Mouse (Mus musculus): ENCODE measurements around the gene Slain2.
"Not testable (repeated sequence)": the region's sequence is repeated elsewhere in the genome, so short reads cannot be mapped to it uniquely, and the experiment has no call there.

Slain2 gene

DNA sequence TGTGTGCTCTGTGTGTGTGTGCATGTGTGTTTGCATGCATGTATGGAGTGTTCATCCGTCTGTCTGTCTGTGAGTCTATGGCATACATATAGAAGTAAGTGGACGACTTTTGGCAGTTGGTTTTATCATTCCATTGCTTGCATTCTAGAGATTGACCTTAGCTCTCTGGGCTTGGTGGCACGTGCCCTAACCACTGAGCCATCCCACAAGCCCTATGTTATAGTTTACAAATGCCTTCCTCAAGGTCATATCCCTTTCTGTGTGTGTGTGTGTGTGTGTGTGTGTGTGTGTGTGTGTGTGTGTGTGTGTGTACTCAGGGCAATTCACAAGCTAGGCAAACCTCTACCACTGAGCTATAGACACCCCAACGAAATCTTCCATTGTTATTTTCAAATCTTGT is 12.2 kb upstream of the Slain2 start:
- no peak for DNase-seq

DNA sequence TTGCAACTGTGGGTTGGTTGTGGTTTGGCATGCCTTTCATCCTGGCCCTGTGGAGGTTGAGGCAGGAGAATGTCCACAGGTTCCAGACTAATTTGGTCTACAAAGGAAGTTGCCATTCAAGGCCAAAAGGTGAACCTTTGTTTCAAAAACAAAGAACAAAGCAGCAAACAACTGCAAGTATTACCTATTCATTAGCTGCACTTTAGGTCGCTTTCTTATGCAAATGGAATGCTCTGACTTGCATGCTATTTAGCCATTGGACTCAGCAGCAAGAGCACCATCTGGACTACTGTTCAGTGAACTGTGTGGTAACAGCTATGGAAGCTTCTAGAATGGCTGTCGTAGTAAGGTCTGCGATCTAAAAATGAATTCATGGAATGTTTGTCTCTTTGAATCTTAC is 11.8 kb upstream of the Slain2 start:
- no peak for DNase-seq

DNA sequence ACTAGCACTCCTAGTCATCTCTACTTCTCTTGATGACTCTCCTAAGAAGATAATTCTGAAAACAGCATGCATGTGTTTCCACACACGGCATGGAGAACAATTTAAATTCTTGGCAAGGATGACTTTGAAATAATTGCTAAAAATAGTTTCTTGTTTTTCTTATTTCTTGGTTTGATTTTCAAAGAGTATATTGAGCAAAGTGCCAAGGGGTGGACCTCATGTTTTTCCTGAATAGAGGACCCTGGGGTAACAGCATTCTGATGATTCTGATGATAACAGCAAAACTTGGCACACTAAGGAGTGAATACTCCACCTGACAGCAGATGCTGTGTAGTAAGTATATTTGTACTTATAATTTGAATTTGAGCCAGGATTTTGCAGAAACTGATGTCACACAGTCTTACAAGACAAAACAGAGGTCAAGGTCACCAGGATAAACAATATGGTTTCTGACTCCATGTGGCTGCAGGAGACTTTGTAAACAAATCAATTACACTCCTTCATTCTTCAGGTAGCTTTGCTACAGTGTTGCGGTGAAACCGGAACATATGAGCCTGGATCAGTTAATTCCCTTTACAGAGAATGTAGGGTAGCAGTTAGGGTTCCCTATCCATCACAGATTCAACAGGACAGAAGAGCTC is 11.1 kb upstream of the Slain2 start:
- no peak for DNase-seq

DNA sequence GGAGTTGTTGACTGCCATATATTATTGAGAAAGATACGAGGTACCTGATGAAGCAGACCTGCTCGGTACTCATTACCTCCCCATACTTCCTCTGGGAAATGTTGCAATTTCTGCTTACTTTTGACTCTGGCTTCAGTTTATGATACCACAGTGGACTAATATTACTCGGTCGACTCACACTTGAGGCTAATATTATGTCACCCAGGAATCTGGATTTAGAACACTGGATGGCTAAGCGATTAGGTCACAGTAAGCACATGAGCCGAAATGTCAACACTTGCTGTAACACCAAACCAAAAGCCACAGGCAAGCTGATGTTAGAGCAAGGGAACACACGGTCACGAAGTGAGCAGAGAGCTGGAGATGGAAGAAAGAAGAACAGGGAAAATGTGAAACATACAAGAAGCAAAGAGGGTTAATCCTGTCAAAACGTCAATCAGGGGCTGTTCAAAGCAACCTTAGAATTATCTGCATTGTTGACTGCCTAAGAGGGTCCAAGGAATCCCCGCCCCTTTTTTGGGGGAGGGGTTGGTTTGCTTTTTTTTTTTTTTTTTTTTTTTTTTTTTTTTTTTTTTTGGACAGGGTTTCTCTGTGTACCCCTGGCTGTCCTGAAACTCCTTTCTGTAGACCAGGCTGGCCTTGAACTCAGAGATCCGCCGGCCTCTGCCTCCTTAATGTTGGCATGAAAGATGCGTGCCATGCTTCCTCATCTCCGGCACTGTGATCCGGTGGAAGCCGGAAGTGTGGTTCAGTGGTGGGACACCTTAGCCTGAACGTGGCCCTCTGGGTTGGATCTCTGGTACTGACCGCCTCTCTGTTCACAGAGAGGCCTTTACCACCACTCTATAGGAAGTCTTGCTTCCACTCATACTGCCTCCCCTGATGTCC is 9.0 kb upstream of the Slain2 start:
- peak; percentile 67 for DNase-seq

DNA sequence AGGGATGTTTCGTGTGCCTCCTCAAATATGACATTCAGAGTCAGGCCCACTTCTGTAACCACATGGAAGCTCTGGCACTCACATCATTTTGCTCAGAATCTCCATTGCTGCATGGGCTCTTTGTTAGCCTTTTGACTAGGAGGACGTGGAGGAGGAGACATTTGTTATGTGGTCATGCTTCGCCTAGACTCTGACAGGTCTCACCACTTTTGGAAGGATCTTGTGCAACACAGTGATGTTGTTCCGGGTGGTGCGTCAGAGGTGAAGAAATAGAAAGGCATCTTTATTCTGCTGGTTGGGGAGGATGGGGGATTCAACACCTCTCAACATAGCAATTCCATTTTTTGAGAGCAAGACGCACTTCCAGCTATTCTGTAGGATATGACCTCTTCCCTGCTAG is 6.7 kb upstream of the Slain2 start:
- no peak for DNase-seq

DNA sequence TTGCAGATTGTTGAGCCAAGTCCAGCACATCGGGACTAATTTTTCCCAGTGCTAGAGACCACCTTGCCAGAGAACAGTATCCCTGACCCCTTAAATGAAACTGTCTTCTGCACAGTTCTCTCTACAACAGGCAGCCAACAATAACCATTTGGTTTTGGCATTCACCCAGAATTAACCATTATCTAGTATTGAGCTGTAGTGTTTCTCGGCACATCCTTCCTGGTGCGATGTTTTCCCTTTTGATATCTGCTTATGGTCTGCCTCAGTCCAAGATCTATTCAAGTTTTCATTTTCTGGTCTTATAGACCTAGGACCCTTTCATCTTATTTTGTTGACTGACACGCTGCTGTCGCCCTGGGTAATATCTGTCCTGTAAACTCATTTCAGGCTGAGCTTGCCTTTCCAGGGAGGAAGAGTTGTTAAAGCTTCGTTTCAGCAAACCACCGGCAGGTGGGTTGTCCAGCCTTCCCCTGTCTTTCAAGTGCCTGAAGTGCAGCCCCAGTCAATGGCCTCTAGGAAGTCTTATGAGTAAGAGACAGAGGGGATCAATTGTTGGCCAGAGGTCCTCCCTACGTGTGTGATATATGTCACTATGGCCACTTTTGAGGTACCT is 5.7 kb upstream of the Slain2 start:
- no peak for DNase-seq

DNA sequence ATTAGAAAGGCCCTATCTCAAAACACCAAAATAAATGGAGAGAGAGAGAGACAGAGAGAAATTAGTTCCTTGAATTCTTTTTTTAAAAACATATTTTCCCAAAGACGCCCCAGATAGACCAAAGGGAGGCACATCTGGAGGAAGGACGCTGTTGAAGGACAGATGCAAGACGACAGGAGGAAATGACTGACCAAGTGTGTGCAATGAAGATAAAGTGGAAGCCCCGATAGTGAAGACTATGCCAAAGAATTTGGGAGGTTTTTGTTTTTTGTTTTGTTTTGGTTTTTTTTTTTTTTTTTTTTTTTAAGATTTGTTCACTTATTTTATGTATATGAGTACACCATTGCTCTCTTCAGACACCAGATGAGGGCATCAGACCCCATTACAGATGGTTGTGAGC is 4.7 kb upstream of the Slain2 start:
- DNase-seq = no peak

DNA sequence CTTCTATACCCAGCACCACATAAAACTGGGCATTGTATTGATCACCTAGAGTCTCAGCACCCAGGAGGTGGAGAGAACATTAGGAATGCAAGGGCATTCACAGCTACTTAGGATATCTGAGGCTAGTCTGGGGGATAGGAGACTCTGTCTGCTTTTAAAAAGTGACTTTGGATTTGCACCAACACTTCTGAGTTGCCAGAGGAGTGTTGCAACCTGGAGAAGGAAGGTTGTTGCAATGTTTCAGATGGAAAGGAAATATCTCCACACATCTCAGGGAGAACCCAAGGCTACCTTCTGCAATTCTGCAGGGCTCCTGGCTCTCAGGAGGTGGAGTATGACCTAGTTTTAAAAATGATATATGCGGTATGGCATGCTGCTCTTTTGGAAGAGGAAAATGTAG is 3.7 kb upstream of the Slain2 start:
- no peak for DNase-seq

DNA sequence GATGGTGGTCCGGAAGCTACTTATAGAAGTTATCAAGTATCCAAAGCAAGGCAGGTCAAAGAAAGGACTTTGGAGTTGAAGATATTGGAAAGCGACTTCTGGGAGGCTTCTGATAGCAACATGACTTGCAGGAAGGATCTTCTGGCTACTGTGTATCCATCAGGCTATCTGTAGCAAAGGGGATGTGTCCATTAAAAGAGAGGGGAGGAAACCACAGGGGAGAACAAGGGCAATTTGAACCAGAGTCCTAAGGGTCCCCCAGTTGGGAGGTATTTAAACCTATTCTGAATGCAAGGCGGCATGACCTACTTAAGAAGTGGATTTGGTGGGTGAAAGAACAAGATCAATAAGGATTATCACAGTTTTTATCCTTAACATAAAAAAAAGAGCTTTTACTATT is 2.8 kb upstream of the Slain2 start:
- no peak for DNase-seq

DNA sequence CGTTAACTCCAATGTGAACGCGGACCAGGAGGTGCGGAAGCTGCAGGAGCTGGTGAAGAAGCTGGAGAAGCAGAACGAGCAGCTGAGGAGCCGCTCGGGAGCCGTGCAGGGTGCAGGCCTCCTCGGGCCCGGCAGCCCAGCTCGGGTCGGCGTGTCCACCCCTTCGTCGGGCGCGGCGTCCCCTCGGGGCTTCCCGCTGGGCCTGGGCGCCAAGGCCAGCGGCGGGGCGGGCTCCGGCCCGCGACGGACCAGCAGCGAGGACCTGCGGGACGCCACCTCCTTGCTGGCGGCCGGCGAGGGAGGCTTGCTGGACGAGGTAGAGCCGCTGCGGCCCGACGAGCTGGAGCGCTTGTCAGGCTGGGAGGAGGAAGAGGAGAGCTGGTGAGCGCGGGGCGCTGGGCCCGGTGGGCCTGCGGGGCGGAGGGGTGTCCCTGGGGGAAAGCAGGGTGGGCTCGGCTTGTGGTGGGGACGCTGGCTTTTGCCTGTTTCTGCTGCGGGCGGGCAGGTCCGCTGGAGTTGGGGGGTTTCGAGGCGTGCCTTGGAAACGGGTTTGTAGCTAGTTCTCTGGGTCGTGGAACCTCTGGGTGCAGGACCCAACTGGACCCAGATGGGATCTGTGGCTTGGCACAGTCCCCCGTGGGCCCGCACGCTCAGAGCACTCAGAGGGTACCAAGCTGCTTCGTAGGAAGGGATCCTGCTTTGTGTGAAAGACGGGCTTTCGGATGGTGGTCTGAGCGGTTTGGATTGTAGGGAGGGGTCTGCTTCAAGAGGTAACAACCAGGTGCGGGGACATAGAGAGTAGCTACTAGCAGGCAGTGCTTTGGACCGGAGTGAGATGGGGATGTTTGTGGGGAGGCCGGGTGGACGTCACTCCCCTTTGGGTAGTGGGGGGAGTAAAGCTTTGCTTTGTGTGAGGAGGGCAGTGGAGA is 793 bp downstream of the Slain2 start:
- peak; percentile 59 for DNase-seq

DNA sequence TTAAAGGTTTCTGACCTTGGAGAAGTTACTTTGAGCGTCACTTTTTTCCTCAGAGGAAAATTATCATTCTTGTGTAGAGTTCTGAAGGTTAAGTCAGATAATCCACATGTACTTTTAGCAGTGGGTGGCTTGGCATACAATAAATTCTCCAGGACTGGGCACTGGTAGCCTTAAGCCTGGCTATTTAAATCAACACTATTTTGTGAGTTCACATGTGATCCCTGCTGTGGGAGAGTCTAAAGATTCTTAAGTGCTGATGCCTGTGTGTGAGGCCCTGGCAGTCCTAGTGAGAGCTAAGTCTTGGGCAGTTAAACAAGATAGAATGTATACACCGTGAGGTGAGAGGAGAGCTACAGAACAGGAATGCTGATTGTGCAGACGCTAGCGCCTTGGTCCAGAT is 1.9 kb downstream of the Slain2 start:
- no peak for DNase-seq

DNA sequence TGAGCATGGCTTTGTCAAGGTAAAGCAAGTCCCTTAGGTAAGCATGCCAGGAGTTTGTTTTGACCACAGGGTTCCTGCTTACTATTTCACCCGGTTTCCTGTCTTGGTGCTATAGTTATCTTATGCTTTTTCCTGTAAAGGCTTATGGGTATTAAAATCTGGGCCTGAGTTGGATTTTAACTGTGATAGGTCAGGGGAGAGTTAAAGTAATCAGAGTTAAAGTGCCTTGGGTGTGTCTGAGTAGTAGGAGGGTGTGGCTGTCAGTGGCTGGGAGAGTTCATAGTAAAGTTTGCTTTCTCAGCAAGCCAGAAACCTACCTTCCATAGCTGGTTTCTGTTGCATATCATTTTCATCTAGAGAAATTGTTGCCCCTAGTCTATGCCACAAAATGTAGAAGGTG is 2.7 kb downstream of the Slain2 start:
- DNase-seq = no peak

DNA sequence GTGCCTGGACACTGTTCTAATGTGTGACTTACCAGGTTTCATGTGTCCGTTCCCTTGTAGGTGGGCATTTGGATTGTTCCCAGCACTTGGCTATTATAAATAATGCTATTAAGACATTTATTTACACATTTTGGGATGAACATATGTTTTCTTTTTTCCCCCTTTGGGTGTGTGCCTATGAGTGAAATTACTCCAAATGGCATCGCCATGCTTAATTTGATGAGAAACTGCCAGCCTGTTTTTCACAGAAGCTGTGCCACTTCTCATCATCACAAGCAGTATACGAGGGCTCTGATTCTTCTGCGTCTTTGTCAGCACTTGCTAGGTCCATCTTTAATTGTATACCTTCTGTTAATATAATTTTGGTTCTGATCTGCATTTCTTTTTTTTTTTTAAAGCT is 6.3 kb downstream of the Slain2 start:
- DNase-seq = no peak

DNA sequence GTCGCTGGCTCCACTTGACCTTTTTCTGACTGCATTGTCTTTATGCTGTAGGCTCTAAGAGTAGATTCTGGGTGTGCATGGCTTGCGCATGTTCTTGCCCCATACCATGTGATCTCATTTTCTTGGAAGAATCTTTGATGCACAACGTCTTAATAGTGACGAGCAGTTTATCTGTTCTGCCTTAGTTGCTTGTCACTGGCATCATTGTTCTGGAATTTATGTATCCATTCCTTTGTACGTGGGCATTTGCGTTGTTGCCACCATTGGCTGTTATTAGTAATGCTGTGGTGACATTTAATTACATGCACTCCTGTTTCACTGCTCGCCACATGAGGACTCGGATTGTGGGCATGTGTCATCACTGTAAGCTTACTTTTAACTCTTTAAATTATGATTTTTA is 7.1 kb downstream of the Slain2 start:
- no peak for DNase-seq

DNA sequence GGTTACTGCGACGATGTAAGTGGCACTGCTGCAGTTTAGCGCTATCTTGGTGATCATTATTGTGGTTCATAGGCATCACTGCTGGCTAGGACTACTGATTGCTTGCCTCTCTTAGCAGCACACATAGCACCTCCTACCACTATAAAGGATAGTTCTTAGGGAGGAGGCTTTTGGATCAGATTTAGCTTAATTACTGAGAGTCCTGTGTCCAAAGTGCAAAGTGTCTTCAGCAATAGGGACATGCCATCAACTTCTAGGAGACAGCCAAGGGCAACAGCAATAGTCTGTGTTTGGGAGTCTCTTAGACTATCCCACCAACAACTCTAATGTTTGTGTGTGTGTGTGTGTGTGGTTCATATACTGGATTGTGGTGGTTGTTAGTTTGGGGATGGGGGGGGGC is 8.7 kb downstream of the Slain2 start:
- DNase-seq = no peak

DNA sequence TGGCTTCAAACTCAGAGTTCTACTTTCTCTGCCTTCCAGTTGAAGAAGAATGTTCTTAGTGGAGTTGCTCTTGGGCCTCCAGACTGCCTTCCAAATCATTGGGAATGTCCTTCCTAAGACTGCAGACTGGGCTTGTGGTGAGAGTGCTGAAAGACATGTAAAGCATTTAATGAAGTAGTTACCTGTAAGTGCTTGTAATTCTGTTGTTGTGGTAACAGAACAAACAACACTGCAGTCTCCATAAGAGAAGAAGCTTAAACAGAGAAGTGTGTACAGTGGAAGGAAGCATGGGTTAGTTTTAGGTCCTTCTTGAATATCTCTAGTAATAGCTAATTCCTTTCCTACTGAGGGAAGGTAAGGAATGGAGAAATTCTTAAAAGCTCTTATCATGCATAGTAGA is 13.0 kb downstream of the Slain2 start:
- no peak for DNase-seq

DNA sequence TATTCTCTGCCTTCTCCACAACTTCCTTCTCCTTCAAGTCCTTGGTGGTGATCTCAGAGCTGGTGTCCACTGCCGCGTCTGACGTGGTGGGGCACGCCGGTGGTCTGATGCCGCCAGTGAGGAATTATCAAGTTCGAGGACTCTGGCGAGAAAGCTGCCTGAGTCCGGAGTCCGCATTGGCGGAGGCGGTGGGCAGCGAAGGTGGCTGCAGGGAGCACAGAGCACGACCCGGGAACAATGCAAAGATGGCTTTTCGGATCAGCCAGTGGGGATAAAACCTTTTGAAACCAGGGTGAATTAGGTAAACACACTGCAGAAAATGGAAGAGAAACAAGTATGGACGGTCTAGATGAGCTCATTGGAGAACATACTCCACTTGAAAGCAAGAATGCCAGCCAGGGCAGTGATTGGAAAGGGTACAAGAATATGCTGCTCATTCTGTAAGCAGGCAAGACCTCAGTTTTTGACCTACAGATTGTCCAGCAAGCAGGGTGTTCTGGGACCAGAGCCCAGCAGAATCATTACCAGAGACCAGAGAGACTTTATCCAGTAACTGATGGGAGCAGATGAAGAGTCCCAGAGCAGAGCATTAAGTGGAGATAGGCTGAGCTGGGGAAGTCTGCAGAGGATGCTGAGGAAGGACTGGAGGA is 19.0 kb downstream of the Slain2 start:
- DNase-seq = no peak

DNA sequence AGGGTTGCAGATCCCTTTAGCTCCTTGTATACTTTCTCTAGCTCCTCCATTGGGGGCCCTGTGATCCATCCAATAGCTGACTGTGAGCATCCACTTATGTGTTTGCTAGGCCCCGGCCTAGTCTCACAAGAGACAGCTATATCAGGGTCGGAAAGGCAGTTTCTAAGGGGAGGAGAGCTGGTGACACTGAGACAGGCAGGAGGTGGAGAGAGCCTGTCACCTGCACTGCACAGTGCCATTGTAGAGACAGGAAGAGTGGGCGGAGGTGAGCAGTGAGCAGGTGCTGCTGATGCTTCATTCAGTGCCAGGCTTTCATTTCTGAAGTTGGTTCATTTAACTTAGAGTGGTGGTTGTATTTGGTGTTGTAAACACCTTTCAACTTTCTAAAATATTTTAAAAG is 24.3 kb downstream of the Slain2 start:
- DNase-seq = not testable (repeated sequence)

DNA sequence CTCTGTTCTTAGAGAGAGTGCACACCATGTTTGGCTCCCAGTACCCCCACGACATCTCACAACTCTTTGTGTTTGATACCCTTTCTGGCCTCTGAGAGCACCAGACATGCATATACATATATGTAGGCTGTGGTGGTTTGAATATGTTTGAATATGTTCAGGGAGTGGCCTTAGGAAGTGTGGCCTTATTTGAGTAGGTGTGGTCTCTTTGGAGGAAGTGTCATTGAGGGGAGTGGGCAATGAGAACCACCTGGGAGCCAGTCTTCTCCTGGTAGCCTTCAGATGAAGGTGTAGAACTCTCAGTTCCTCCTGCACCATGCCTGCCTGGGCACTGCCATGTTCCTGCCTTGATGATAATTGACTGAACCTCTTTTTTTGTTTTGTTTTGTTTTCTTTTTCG is 25.2 kb downstream of the Slain2 start:
- no peak for DNase-seq

DNA sequence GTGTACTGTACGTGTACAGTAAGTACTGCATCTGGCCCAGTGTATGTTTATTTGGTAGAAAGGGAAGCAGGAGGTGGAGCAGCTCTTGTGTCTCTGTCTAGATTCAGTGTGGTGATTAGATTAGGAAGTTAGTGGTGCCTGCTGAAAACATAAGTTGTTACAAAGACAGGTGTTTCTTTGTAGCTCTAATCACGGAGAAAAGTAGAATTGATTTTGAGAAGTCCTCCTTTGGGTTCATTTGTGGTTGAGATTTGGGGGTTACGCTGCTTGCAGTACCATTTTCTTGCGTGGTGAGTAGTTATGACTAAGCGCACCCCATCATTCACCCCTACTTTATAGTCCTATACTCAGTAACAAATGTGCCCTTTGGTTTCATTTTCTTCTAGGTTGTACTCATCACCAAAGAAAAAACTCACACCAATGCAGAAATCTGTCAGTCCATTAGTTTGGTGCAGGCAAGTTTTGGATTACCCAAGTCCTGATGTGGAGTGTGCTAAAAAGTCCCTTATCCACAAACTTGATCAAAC is 26.9 kb downstream of the Slain2 start:
- no peak for DNase-seq

DNA sequence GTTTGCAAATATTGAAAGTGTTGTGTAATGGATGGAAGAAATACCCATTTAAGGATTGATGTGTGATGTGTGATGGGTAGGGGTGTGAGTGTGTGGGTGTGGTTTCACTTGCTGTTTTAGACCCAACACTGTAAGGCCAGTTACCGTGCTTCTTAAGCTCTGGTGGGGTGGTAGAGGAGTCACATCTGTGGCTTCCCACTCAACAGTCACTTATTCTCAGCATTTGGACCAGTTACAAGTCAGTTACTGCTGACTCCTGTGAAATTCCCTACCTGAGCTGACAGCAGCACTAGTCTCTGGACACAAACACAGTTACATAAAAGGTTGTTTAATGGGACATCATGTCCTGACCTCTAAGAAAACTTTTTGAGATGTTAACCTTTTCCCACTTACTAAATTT is 34.0 kb downstream of the Slain2 start:
- DNase-seq = no peak

DNA sequence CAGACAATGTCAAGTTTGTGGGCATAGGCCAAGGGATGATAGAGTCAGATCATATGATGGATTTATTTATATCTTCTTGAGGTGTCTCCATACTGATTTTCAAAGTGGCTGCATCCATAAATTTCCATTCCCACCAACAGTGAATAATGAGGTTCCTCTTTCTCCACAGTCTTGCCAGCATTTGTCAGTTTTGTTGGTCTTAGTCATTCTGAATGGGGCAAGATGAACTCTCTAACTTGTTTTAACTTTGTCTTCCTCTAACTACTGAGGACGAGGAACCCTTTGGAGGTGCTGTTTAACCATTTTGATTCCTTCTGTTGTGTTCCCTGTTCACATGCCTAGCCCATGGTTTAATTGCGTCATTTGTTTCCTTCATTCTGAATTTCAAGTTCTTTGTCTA is 36.1 kb downstream of the Slain2 start:
- DNase-seq = no peak

Measured in lung, postnatal 10 days (tissue).